Mouse (Mus musculus) ES-E14 (cell line): ENCODE measurements around the gene Uck1. TPM values are rescaled to one million over a fixed set of nuclear protein-coding genes. Genes with fewer than 3 reads are reported as not detected.

Experiments used
- DNase-seq: peaks from one replicate; pipeline ENCODE4 v3.0.0-alpha.2; 2013; ENCODE audit warnings: low read depth, low spot score
- H3K27ac ChIP-seq: 2 replicates; pipeline ENCODE4 v1.5.1; 2012; ENCODE audit warnings: low read depth, mild to moderate bottlenecking, low read length, moderate library complexity, mixed read lengths; ENCODE audit not compliant: poor library complexity, insufficient read depth, severe bottlenecking
- H3K36me3 ChIP-seq: 2 replicates; pipeline ENCODE4 v1.6.1; 2012; ENCODE audit warnings: mild to moderate bottlenecking, low read length, moderate library complexity, mixed read lengths; ENCODE audit not compliant: control insufficient read depth, poor library complexity, insufficient read depth, severe bottlenecking
- H3K4me1 ChIP-seq, 2 experiments: fragments of 150-350 bp in 1 of 2; sonication (generic) in 1 of 2; 2 replicates each; pipeline ENCODE4 v1.6.1; 2012; ENCODE audit warnings: low read length in 2 of 2, mild to moderate bottlenecking in 1 of 2, mixed read lengths in 1 of 2; ENCODE audit not compliant: control insufficient read depth in 2 of 2, insufficient read depth in 2 of 2, poor library complexity in 1 of 2
- H3K4me3 ChIP-seq, 2 experiments: fragments of 150-350 bp in 1 of 2; sonication (generic) in 1 of 2; 2 replicates each; pipeline ENCODE4 v1.5.1; 2012; ENCODE audit warnings: low read length in 2 of 2, low read depth in 1 of 2, mild to moderate bottlenecking in 1 of 2, mixed read lengths in 1 of 2; ENCODE audit not compliant: insufficient read depth in 1 of 2, poor library complexity in 1 of 2, severe bottlenecking in 1 of 2
- H3K9ac ChIP-seq: 2 replicates; pipeline ENCODE4 v1.6.1; 2012; ENCODE audit warnings: low read depth, mild to moderate bottlenecking, low read length, mixed read lengths; ENCODE audit not compliant: poor library complexity, insufficient read depth, severe bottlenecking
- H3K9me3 ChIP-seq: fragments of 150-350 bp; sonication (generic); 2 replicates; pipeline ENCODE4 v1.6.1; 2012; ENCODE audit warnings: low read depth, mild to moderate bottlenecking, low read length; ENCODE audit not compliant: control insufficient read depth, insufficient read depth
- CHD2 ChIP-seq: IDR thresholded peaks from 2 replicates; pipeline ENCODE4 v1.6.1; 2014; ENCODE audit warnings: mild to moderate bottlenecking, low read depth, low read length, inconsistent platforms
- HCFC1 ChIP-seq: IDR thresholded peaks from 2 replicates; pipeline ENCODE4 v1.6.1; 2012; ENCODE audit warnings: low read length, inconsistent platforms, borderline replicate concordance; ENCODE audit not compliant: insufficient read depth
- MAFK ChIP-seq: IDR thresholded peaks from 2 replicates; pipeline ENCODE4 v1.6.1; 2014; ENCODE audit warnings: mild to moderate bottlenecking, low read depth, low read length, inconsistent platforms; ENCODE audit not compliant: insufficient read depth
- ZC3H11A ChIP-seq: IDR thresholded peaks from 2 replicates; pipeline ENCODE4 v1.6.1; 2012; ENCODE audit warnings: low read depth, mild to moderate bottlenecking, inconsistent platforms, low read length, borderline replicate concordance
- ZNF384 ChIP-seq: IDR thresholded peaks from 2 replicates; pipeline ENCODE4 v1.6.1; 2012; ENCODE audit warnings: low read depth, low read length, inconsistent platforms
- in situ Hi-C, 2 experiments: fragments of 600-800 bp; cut with MboI; formaldehyde crosslinking; loops; one replicate each; pipeline ENCODE4 v1.15.1; 2025; ENCODE audit warnings: low sequenced_read_pairs in 2 of 2, inconsistent platforms in 1 of 2; ENCODE audit not compliant: unreplicated experiment in 2 of 2
- total RNA-seq: library from RNA; depleted of rRNA; stranded (reverse); fragments of 300-350 nt; gene quantifications from 2 replicates; pipeline ENCODE4 v1.2.3, GENCODE M21; 2012

The Uck1 gene
- total RNA-seq, 1 experiment, result 52.1 TPM

GRCm38 (mm10) chr2:32219501-32219900 is 40.5 kb downstream of the Uck1 start:
- Histone ChIP-seq H3K4me3 (no peak overlapping the region), H3K9ac (no peak overlapping the region), H3K27ac (no peak overlapping the region), H3K36me3 (peaks cover 96% of the 10 kb centered on the region), H3K9me3 (no peaks in the 10 kb centered on the region), H3K4me1 (peaks cover 0 to 7% of the 10 kb centered on the region in 2 experiments; a peak in 2 of 4 replicates)
- TF ChIP-seq CHD2, result no peak
- no peak for TF ChIP-seq ZNF384
- no peak for TF ChIP-seq HCFC1
- TF ChIP-seq MAFK, result no peak
- TF ChIP-seq ZC3H11A, result no peak
- in situ Hi-C loops, result no loop called here
- no peak for DNase-seq

- Histone ChIP-seq H3K9ac (no peak overlapping the region), H3K27ac (no peak overlapping the region), H3K9me3 (no peaks in the 10 kb centered on the region), H3K4me1 (peaks cover 0 to 11% of the 10 kb centered on the region in 2 experiments; a peak in 2 of 4 replicates), H3K4me3 (no peak overlapping the region), H3K36me3 (peaks cover 96% of the 10 kb centered on the region)
- no peak for TF ChIP-seq ZC3H11A
- TF ChIP-seq MAFK, result no peak
- TF ChIP-seq CHD2, result no peak
- no peak for TF ChIP-seq ZNF384
- TF ChIP-seq HCFC1, result no peak
- no peak for DNase-seq
- in situ Hi-C loops, result no loop called here
Observed at GRCm38 (mm10) chr2:32218541-32219334, 41.2 kb downstream of the Uck1 start.

GRCm38 (mm10) chr2:32218113-32218512 is 41.8 kb downstream of the Uck1 start:
- Histone ChIP-seq H3K4me1 (peaks cover 0 to 15% of the 10 kb centered on the region in 2 experiments; a peak in 2 of 4 replicates), H3K9me3 (no peaks in the 10 kb centered on the region), H3K36me3 (peaks cover 96% of the 10 kb centered on the region), H3K4me3 (no peak overlapping the region), H3K9ac (no peak overlapping the region), H3K27ac (no peak overlapping the region)
- TF ChIP-seq ZNF384, result no peak
- TF ChIP-seq MAFK, result no peak
- no peak for TF ChIP-seq CHD2
- in situ Hi-C loops, result no loop called here
- no peak for DNase-seq

- H3K27ac ChIP-seq, result no peak overlapping the region
- in situ Hi-C loops, result no loop called here
- peaks cover 0 to 15% of the 10 kb centered on the region in 2 experiments; a peak in 2 of 4 replicates for H3K4me1 ChIP-seq
- no peak for DNase-seq
- TF ChIP-seq CHD2 (no peak), ZNF384 (no peak), HCFC1 (no peak), MAFK (no peak), ZC3H11A (no peak)
- H3K9me3 ChIP-seq, result no peaks in the 10 kb centered on the region
- peaks cover 99% of the 10 kb centered on the region for H3K36me3 ChIP-seq
- H3K4me3 ChIP-seq, result no peak overlapping the region
- H3K9ac ChIP-seq, result no peak overlapping the region
Observed at GRCm38 (mm10) chr2:32217656-32218055, 42.3 kb downstream of the Uck1 start.
